Mouse (Mus musculus) midbrain, embryonic 14.5 days (tissue): ENCODE data around the gene Psma3. TPM values are rescaled to one million over a fixed set of nuclear protein-coding genes. Genes with fewer than 3 reads are reported as not detected.

Source experiments
- ATAC-seq: fragments of 200-750 bp; cut with Nextera tagmentation; 2 replicates; pipeline ENCODE4 v1.8.0; 2017; ENCODE audit warnings: moderate number of reproducible peaks, moderate library complexity; ENCODE audit not compliant: low FRiP score, low TSS enrichment
- DNase-seq: peaks from one replicate; pipeline ENCODE4 v3.0.0-alpha.2; 2015
- H3K27ac ChIP-seq: fragments of 300-500 bp; sonication (generic); replicated peaks from 2 replicates; pipeline ENCODE4 v1.5.1; 2014; ENCODE audit warnings: mild to moderate bottlenecking, low read depth, low read length, moderate library complexity
- H3K27me3 ChIP-seq: fragments of 300-500 bp; sonication (generic); 2 replicates; pipeline ENCODE4 v1.6.1; 2014; ENCODE audit warnings: low read length, control low read depth, mixed read lengths; ENCODE audit not compliant: control insufficient read depth, insufficient read depth
- H3K36me3 ChIP-seq: fragments of 300-500 bp; sonication (generic); 2 replicates; pipeline ENCODE4 v1.6.1; 2014; ENCODE audit warnings: low read length, control low read depth; ENCODE audit not compliant: control insufficient read depth, insufficient read depth
- H3K4me1 ChIP-seq: fragments of 300-500 bp; sonication (generic); 2 replicates; pipeline ENCODE4 v1.6.1; 2014; ENCODE audit warnings: mild to moderate bottlenecking, antibody characterized with exemption, low read length, control low read depth; ENCODE audit not compliant: control insufficient read depth, insufficient read depth
- H3K4me2 ChIP-seq: fragments of 300-500 bp; sonication (generic); 2 replicates; pipeline ENCODE4 v1.6.1; 2014; ENCODE audit warnings: mild to moderate bottlenecking, low read length, moderate library complexity
- H3K4me3 ChIP-seq: fragments of 300-500 bp; sonication (generic); replicated peaks from 2 replicates; pipeline ENCODE4 v1.5.1; 2014; ENCODE audit warnings: low read depth, low read length
- H3K9ac ChIP-seq: fragments of 300-500 bp; sonication (generic); replicated peaks from 2 replicates; pipeline ENCODE4 v1.6.1; 2014; ENCODE audit warnings: mild to moderate bottlenecking, low read length, moderate library complexity
- H3K9me3 ChIP-seq: fragments of 300-500 bp; sonication (generic); 2 replicates; pipeline ENCODE4 v1.6.1; 2016; ENCODE audit warnings: low read length, control low read depth, mixed read lengths; ENCODE audit not compliant: control insufficient read depth
- WGBS: fragments of 180-500 bp; shearing (Covaris S2); extraction: QIAGEN DNeasy Blood & Tissue Kit; methylation state at CpG from one replicate; pipeline ENCODE4 v1.1.7; 2014; 5-methylcytosine and 5-hydroxymethylcytosine counted together
- polyA plus RNA-seq: library from polyadenylated mRNA; unstranded; fragments of >200 nt; fragmentation: Nextera tagmentation; extraction: Ambion mirVana; gene quantifications from 2 replicates; pipeline ENCODE4 v1.2.1, GENCODE M21; 2014

Psma3 gene
- polyA plus RNA-seq, 1 experiment from 2014 or later: 552 TPM

DNA sequence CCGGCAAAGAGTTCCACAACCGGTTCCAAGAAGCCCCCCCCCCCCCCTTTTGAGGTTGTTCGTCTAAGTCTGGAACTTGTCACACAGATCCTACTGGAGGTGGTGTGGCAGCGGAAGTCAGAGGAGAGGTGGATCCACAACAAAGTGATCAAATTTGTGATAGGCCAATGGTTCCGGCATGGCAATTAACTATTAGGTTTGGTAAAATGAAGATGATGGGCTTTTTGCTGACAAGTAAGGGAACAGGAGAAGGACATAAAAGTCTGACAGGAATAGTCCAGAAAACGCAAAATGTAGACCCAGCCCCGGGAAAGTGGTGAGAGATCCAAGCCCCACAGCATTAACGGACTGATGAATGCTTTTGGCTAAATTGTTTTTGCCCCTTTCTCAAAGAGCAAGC lies 6.8 kb upstream of the Psma3 start:
- Histone ChIP-seq H3K36me3 (peaks cover 16% of the 10 kb centered on the region), H3K4me1 (no peaks in the 10 kb centered on the region), H3K9ac (peak overlapping the region; percentile 62; the same call in 1 of the 2 replicates), H3K4me3 (peak overlapping the region; percentile 53), H3K27me3 (no peaks in the 10 kb centered on the region), H3K27ac (peak overlapping the region; percentile 86), H3K9me3 (no peaks in the 10 kb centered on the region), H3K4me2 (peak overlapping the region; percentile 58)
- ATAC-seq (no peak), DNase-seq (peak; percentile 23)
- WGBS: 62% methylated on average over 8 of the region's 8 CpGs

DNA sequence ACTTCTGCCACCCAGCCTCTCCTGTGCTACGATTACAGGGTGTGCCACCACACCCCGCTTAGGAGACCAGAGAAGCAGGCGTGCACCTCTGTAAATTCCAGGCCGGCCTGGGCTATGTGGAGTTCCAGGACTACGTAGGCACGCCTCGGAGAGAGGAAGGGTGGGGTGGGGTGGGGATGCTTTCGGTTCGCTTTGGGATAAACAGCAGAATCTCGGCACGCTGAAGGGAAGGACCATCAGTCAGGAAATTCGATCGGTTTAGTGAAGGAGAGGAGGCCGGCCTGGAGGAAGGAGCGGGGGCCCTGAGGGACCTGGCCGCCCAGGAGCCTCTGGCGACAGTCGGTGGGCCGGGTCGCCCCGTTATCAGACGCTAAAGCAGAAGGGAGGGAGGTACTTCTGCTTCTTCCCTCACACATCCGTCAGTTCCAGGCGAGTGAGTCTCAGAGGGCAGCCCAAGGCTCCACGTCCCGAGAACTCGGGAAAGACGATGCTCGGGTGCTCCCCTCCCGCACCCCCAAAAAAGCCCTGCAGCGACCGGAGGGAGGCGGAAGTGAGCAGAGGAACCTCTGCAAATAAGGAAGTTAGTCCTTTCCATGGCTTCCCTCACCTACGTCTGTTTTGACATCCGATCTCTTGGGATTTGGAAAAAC lies 6.2 kb upstream of the Psma3 start:
- peak overlapping the region; percentile 58 for H3K4me2 ChIP-seq
- WGBS: under 1% methylated on average over 35 of the region's 35 CpGs
- H3K36me3 ChIP-seq: peaks cover 11% of the 10 kb centered on the region
- H3K4me3 ChIP-seq: peak overlapping the region; percentile 53
- H3K9me3 ChIP-seq: no peaks in the 10 kb centered on the region
- DNase-seq (peak; percentile 87), ATAC-seq (peak; percentile 78)
- no peaks in the 10 kb centered on the region for H3K27me3 ChIP-seq
- H3K4me1 ChIP-seq: no peaks in the 10 kb centered on the region
- H3K27ac ChIP-seq: peak overlapping the region; percentile 86
- peak overlapping the region; percentile 62 for H3K9ac ChIP-seq

DNA sequence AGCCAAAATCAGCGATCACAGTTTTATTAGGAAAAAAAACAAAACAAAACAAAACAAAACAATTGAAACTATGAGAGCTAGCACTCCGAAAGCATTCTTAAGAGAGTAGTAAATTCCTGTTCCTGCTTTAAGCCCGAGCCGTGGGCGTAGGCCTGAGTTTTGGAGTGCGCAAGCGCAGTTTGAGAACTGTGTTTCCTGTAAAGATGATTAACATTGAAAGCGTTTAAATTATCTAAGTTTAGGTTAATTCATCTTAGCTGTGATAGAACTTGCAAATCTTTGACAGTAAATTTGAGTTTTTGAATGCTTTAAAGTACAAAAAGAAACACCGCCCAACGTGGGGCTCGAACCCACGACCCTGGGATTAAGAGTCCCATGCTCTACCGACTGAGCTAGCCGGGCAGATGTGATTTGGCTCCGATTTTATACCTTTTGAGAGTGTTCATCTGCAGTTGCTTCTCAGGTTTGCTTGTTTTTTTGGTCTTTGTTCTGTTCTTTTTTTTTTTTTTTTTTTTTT lies 5.6 kb upstream of the Psma3 start:
- peak overlapping the region; percentile 62; the same call in 1 of the 2 replicates for H3K9ac ChIP-seq
- no peaks in the 10 kb centered on the region for H3K4me1 ChIP-seq
- under 1% methylated on average over 15 of the region's 15 CpGs for WGBS
- ATAC-seq (peak; percentile 79), DNase-seq (peak; percentile 94)
- peak overlapping the region; percentile 86 for H3K27ac ChIP-seq
- H3K4me2 ChIP-seq: peak overlapping the region; percentile 58
- peaks cover 6% of the 10 kb centered on the region; the same call in 1 of the 2 replicates for H3K36me3 ChIP-seq
- no peaks in the 10 kb centered on the region for H3K27me3 ChIP-seq
- H3K9me3 ChIP-seq: no peaks in the 10 kb centered on the region
- H3K4me3 ChIP-seq: peak overlapping the region; percentile 53

DNA sequence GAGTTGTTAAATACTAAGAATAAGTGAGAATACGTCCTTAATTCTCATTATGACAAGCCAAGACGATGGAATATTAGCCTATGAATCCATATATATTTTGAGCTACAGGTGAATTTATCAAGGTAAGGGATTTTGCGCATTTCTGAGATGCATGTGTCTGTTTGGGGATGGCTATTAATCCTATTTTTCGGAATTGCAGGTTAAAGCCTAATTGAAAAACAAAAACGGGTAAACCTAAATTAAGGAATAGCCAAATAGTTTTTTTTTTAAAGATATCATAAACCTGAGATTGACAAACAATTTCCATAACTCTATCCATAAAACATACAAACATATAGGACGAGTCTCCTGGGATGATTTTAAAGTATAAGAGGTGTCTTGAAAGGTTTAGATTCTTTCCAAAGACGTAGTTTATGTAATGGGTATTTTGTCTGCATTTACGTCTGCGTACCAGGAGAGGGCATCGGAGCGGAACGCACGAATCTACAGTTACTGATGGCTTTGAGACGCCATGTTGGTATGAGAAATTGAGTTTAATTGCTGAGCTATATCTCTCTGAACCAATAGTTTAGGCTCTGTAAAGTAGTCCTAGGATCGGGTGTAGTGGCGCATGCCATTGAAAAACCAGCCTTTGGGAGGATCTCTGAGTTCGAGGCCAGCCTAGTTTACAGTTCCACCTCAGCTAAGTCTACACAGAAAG lies 4.8 kb upstream of the Psma3 start:
- H3K27me3 ChIP-seq: no peaks in the 10 kb centered on the region
- no peaks in the 10 kb centered on the region for H3K36me3 ChIP-seq
- H3K9ac ChIP-seq: no peak overlapping the region; the same call in 1 of the 2 replicates
- H3K9me3 ChIP-seq: no peaks in the 10 kb centered on the region
- peak overlapping the region; percentile 37 for H3K4me3 ChIP-seq
- H3K4me2 ChIP-seq: peak overlapping the region; percentile 50
- WGBS: 3% methylated on average over 17 of the region's 17 CpGs
- H3K27ac ChIP-seq: peak overlapping the region; percentile 46; the same call in 1 of the 2 replicates
- peak; percentile 87 for DNase-seq
- no peaks in the 10 kb centered on the region for H3K4me1 ChIP-seq
- 0 out of 2 replicates have a peak, but pooled peaks have one; percentile 18 for ATAC-seq

DNA sequence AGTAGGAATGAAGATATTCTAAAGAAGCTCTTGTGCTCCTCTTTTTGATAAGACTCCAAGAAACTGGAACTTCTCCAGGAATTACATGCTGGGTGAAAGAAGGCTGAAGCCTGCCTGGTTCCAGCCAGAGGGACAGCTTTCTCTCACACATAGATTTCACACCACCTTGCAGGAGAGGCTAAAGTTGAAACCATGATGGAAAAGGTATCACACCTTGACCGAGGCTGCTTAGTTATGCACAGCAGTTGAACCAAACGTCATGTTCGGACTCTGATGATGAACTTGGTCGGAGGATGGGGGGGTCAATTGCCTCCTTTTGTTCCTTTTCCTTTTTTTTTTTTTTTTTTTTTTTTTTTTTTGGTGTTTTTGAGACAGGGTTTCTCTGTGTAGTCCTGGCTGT lies 590 bp upstream of the Psma3 start:
- WGBS: 92% methylated on average over 4 of the region's 4 CpGs
- DNase-seq: peak; percentile 12
- H3K4me3 ChIP-seq: no peak overlapping the region; the same call in 1 of the 2 replicates
- no peak for ATAC-seq
- H3K9ac ChIP-seq: no peak overlapping the region
- H3K4me1 ChIP-seq: peaks cover 11% of the 10 kb centered on the region; the same call in 1 of the 2 replicates
- H3K4me2 ChIP-seq: peak overlapping the region; percentile 47
- H3K27me3 ChIP-seq: no peaks in the 10 kb centered on the region
- no peaks in the 10 kb centered on the region for H3K9me3 ChIP-seq
- H3K27ac ChIP-seq: peak overlapping the region; percentile 81; the same call in 1 of the 2 replicates
- H3K36me3 ChIP-seq: 0 out of 2 replicates have a peak, but pooled peaks cover 6% of the 10 kb centered on the region

DNA sequence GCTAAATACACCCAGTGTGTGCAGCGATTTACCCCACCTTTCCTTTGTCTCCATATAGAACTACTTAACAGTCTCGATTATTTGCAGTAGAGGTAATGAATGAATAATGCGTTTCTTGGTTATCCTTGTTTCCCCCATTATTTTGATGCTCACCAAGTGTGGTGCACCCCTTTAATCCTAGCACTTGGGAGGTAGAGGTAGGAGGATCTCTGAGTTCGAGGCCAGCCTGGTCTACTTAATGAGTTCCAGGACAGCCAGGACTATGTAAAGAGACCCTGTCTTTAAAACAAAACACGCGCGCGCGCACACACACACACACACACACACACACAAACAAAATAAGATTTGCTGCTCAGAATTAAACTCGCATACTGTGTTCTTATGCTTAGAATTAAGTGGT lies 985 bp downstream of the Psma3 start:
- H3K4me2 ChIP-seq: peak overlapping the region; percentile 74
- H3K36me3 ChIP-seq: peaks cover 17% of the 10 kb centered on the region
- H3K27me3 ChIP-seq: no peaks in the 10 kb centered on the region
- H3K4me1 ChIP-seq: peaks cover 11% of the 10 kb centered on the region; the same call in 1 of the 2 replicates
- DNase-seq (peak; percentile 10), ATAC-seq (no peak)
- 29% methylated on average over 10 of the region's 10 CpGs for WGBS
- peak overlapping the region; percentile 96 for H3K9ac ChIP-seq
- H3K27ac ChIP-seq: peak overlapping the region; percentile 95
- peak overlapping the region; percentile 94 for H3K4me3 ChIP-seq
- H3K9me3 ChIP-seq: no peaks in the 10 kb centered on the region

DNA sequence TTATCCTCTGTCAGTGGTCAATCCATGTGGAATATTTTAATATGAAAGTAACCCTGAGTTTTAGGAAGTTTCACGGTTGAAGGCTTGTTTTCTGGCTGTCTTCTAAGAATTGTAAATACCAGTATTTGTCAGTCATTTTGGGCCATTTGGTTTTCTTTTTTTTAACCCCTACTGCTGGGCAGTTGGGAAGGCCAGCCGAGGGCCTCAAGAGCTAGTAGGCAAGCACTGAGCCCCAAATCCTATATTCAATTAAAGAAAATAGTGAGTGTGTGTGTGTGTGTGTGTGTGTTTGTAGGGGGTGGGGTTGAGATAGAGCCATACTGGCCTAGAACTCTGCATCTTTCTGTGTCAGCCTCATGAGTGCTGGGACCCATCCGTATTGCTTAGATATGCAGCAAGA lies 1.5 kb downstream of the Psma3 start:
- Histone ChIP-seq H3K9me3 (no peaks in the 10 kb centered on the region), H3K36me3 (peaks cover 20% of the 10 kb centered on the region), H3K4me1 (peaks cover 11% of the 10 kb centered on the region; the same call in 1 of the 2 replicates), H3K9ac (peak overlapping the region; percentile 96; the same call in 1 of the 2 replicates), H3K27me3 (no peaks in the 10 kb centered on the region), H3K4me3 (peak overlapping the region; percentile 94), H3K27ac (no peak overlapping the region), H3K4me2 (peak overlapping the region; percentile 74)
- 62% methylated on average over 3 of the region's 3 CpGs for WGBS
- no peak for DNase-seq
- ATAC-seq: no peak

DNA sequence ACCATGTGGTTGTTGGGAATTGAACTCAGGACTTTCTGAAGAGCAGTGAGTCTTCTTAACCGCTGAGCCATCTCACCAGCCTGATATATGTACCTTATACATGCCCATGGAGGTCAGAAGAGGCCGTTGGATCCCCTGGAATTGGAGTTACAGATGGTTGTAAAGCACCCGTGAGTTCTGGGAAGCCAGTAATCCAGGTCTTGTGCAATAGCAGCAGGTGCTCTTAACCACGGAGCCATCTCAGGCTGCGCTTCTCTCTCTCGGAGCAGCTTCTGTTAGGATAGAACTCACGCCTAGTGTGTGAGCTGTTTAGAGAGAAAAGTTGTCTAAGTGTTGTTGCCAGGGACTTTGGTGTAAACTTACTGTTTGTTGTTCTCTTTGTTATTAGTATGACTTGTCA lies 3.9 kb downstream of the Psma3 start:
- DNase-seq (no peak), ATAC-seq (no peak)
- WGBS: 90% methylated on average over 7 of the region's 7 CpGs
- Histone ChIP-seq H3K4me3 (no peak overlapping the region), H3K27me3 (no peaks in the 10 kb centered on the region), H3K9me3 (no peaks in the 10 kb centered on the region), H3K9ac (no peak overlapping the region), H3K4me2 (no peak overlapping the region), H3K36me3 (peaks cover 34% of the 10 kb centered on the region), H3K27ac (no peak overlapping the region), H3K4me1 (peaks cover 11% of the 10 kb centered on the region; the same call in 1 of the 2 replicates)
